Mouse (Mus musculus) lung, adult 2 months (tissue): Measurements from ENCODE around the gene Cend1. TPM values are rescaled to one million over a fixed set of nuclear protein-coding genes. Genes with fewer than 3 reads are reported as not detected.

Experiments
- DNase-seq: peaks from one replicate; pipeline ENCODE4 v3.0.0; 2022
- H3K4me1 ChIP-seq: fragments of 200-500 bp; 2 replicates; pipeline ENCODE4 v1.6.1; 2011; ENCODE audit warnings: low read length; ENCODE audit not compliant: control insufficient read depth, insufficient read depth
- H3K4me3 ChIP-seq: fragments of 200-500 bp; replicated peaks from 2 replicates; pipeline ENCODE3; 2011; ENCODE audit warnings: low read depth, mild to moderate bottlenecking, control low read depth, low read length; ENCODE audit errors: extremely low read depth
- CTCF ChIP-seq: fragments of 200-500 bp; IDR thresholded peaks from 2 replicates; pipeline ENCODE4 v1.5.1; 2011; ENCODE audit warnings: mild to moderate bottlenecking, low read length, control low read depth; ENCODE audit not compliant: insufficient read depth
- POLR2A ChIP-seq: fragments of 200-500 bp; IDR thresholded peaks from 2 replicates; pipeline ENCODE4 v1.6.1; 2011; ENCODE audit warnings: low read depth, mild to moderate bottlenecking, control low read depth, low read length, borderline replicate concordance; ENCODE audit errors: extremely low read depth
- whole genome bisulfite sequencing: fragments of 180-500 bp; shearing (Covaris S2); methylation state at CpG from one replicate; pipeline ENCODE4 v1.1.7; 2018; 5-methylcytosine and 5-hydroxymethylcytosine counted together
- polyA plus RNA-seq: library from polyadenylated mRNA; depleted of rRNA; stranded (reverse); fragments of >200 nt; gene quantifications from 2 replicates; pipeline ENCODE4 v1.2.3, GENCODE M21; 2012

Cend1 gene
- polyA plus RNA-seq, 1 experiment: 0.56 TPM

- TF ChIP-seq CTCF (no peak), POLR2A (no peak)
- WGBS: 74% methylated on average over 6 of the region's 6 CpGs
- DNase-seq: no peak
- no peak overlapping the region for H3K4me3 ChIP-seq
- peaks cover 15% of the 10 kb centered on the region for H3K4me1 ChIP-seq
Measured at GRCm38 (mm10) chr7:141472226-141472625, 42.9 kb upstream of the Cend1 start.

- TF ChIP-seq CTCF (no peak), POLR2A (no peak)
- 87% methylated on average over 1 of the region's 1 CpGs for WGBS
- DNase-seq: no peak
- Histone ChIP-seq H3K4me1 (peaks cover 19% of the 10 kb centered on the region), H3K4me3 (no peak overlapping the region)
Measured at GRCm38 (mm10) chr7:141471236-141471635, 41.9 kb upstream of the Cend1 start.

GRCm38 (mm10) chr7:141470637-141470944 lies 41.3 kb upstream of the Cend1 start:
- DNase-seq: no peak
- H3K4me1 ChIP-seq: peaks cover 21% of the 10 kb centered on the region
- H3K4me3 ChIP-seq: no peak overlapping the region
- TF ChIP-seq CTCF (no peak), POLR2A (no peak)
- WGBS: 85% methylated on average over 10 of the region's 10 CpGs

- TF ChIP-seq CTCF (no peak), POLR2A (0 out of 2 replicates have a peak, but pooled peaks have one; percentile 9)
- WGBS: 89% methylated on average over 18 of the region's 18 CpGs
- DNase-seq: no peak
- no peak overlapping the region for H3K4me3 ChIP-seq
- H3K4me1 ChIP-seq: peaks cover 25% of the 10 kb centered on the region
Measured at GRCm38 (mm10) chr7:141469901-141470636, 40.8 kb upstream of the Cend1 start.

- peaks cover 30% of the 10 kb centered on the region for H3K4me1 ChIP-seq
- peak overlapping the region; percentile 1 for H3K4me3 ChIP-seq
- DNase-seq: no peak
- 74% methylated on average over 6 of the region's 6 CpGs for WGBS
- TF ChIP-seq POLR2A: 0 out of 2 replicates have a peak, but pooled peaks have one; percentile 16
- TF ChIP-seq CTCF: no peak
Measured at GRCm38 (mm10) chr7:141469352-141469751, 40.1 kb upstream of the Cend1 start.

GRCm38 (mm10) chr7:141468522-141469211 lies 39.4 kb upstream of the Cend1 start:
- TF ChIP-seq POLR2A (peak; percentile 82; the same call in 1 of the 2 replicates), CTCF (peak; percentile 41; the same call in 1 of the 2 replicates)
- DNase-seq: peak; percentile 62

GRCm38 (mm10) chr7:141468164-141468521 lies 38.9 kb upstream of the Cend1 start:
- DNase-seq: no peak
- WGBS: 6% methylated on average over 5 of the region's 5 CpGs
- peak overlapping the region; percentile 91 for H3K4me3 ChIP-seq
- H3K4me1 ChIP-seq: peaks cover 34% of the 10 kb centered on the region
- TF ChIP-seq POLR2A (no peak), CTCF (no peak)

More at GRCm38 (mm10) chr7:141468522-141469211, 39.4 kb upstream of the Cend1 start:
- Histone ChIP-seq H3K4me3 (peak overlapping the region; percentile 91), H3K4me1 (peaks cover 29% of the 10 kb centered on the region)
- WGBS: 4% methylated on average over 8 of the region's 8 CpGs

GRCm38 (mm10) chr7:141467230-141468030 lies 38.1 kb upstream of the Cend1 start, which contains the start of gene Cd151:
Gene Cd151, plus strand, starts transcription at chr7:141467392.
- peaks cover 35% of the 10 kb centered on the region for H3K4me1 ChIP-seq
- under 1% methylated on average over 51 of the region's 52 CpGs for whole genome bisulfite sequencing
- TF ChIP-seq CTCF: no peak
- peak; percentile 87; the same call in 1 of the 2 replicates for TF ChIP-seq POLR2A
- DNase-seq: peak; percentile 88
- peak within 1 kb of the TSS; percentile 91 for H3K4me3 ChIP-seq

GRCm38 (mm10) chr7:141466607-141467148 lies 37.4 kb upstream of the Cend1 start:
- no peak for DNase-seq

More at GRCm38 (mm10) chr7:141466607-141467148, 37.4 kb upstream of the Cend1 start:
- peaks cover 35% of the 10 kb centered on the region for H3K4me1 ChIP-seq
- 50% methylated on average over 10 of the region's 10 CpGs for WGBS
- TF ChIP-seq POLR2A (no peak), CTCF (no peak)
- H3K4me3 ChIP-seq: peak overlapping the region; percentile 37
